Mouse (Mus musculus) kidney, adult 2 months (tissue): ENCODE measurements at regions not wholly inside any gene's neighbourhood (a gene's known extent, or its start where the extent isn't known, plus 50 kb on each side); places are given as distances from the start of the nearest gene placed in this dataset.

ENCODE experiments used
- CTCF ChIP-seq: fragments of 200-500 bp; conservative IDR thresholded peaks from 2 replicates; pipeline ENCODE4 v1.5.1; 2011; ENCODE audit warnings: low read depth, mild to moderate bottlenecking, control low read depth, low read length, moderate library complexity, mixed read lengths; ENCODE audit not compliant: insufficient read depth, insufficient read length
- POLR2A ChIP-seq: fragments of 200-500 bp; IDR thresholded peaks from one replicate; pipeline ENCODE4 v1.6.1; 2011; ENCODE audit warnings: low read depth, low read length, control low read depth

- no peak for TF ChIP-seq CTCF
- TF ChIP-seq POLR2A = no peak
Observed at GRCm38 (mm10) chr13:107340802-107341364, 319.0 kb upstream of the Kif2a start.
